Mouse (Mus musculus) limb, embryonic 11.5 days (tissue): ENCODE measurements at regions not wholly inside any gene's neighbourhood (a gene's known extent, or its start where the extent isn't known, plus 50 kb on each side); places are given as distances from the start of the nearest gene placed in this dataset.

Source experiments
- ATAC-seq: fragments of 200-750 bp; cut with Nextera tagmentation; 2 replicates; pipeline ENCODE4 v1.8.0; 2017; ENCODE audit warnings: low read depth; ENCODE audit not compliant: insufficient number of reproducible peaks, low FRiP score, low TSS enrichment
- DNase-seq: peaks from one replicate; pipeline ENCODE4 v3.0.0-alpha.2; 2015; ENCODE audit warnings: low spot score
- H3K27ac ChIP-seq: fragments of 300-500 bp; sonication (generic); replicated peaks from 2 replicates; pipeline ENCODE4 v1.5.1; 2014; ENCODE audit warnings: low read depth, mild to moderate bottlenecking, low read length
- H3K27me3 ChIP-seq: fragments of 300-500 bp; sonication (generic); 2 replicates; pipeline ENCODE4 v1.6.1; 2014; ENCODE audit warnings: mild to moderate bottlenecking, low read length, mixed read lengths; ENCODE audit not compliant: control insufficient read depth, insufficient read depth
- H3K36me3 ChIP-seq: fragments of 300-500 bp; sonication (generic); 2 replicates; pipeline ENCODE4 v1.6.1; 2014; ENCODE audit warnings: mild to moderate bottlenecking, low read length, moderate library complexity, mixed read lengths; ENCODE audit not compliant: control insufficient read depth, insufficient read depth
- H3K4me1 ChIP-seq: fragments of 300-500 bp; sonication (generic); 2 replicates; pipeline ENCODE4 v1.6.1; 2014; ENCODE audit warnings: low read length, mixed read lengths; ENCODE audit not compliant: control insufficient read depth, insufficient read depth
- H3K4me2 ChIP-seq: fragments of 300-500 bp; sonication (generic); 2 replicates; pipeline ENCODE4 v1.6.1; 2014; ENCODE audit warnings: low read depth, mild to moderate bottlenecking, moderate library complexity; ENCODE audit not compliant: severe bottlenecking
- H3K4me3 ChIP-seq: fragments of 300-500 bp; sonication (generic); 2 replicates; pipeline ENCODE4 v1.5.1; 2014; ENCODE audit warnings: low read depth, low read length
- H3K9ac ChIP-seq: fragments of 300-500 bp; sonication (generic); 2 replicates; pipeline ENCODE4 v1.6.1; 2014; ENCODE audit warnings: mild to moderate bottlenecking, low read length
- H3K9me3 ChIP-seq: fragments of 300-500 bp; sonication (generic); 2 replicates; pipeline ENCODE4 v1.6.1; 2016; ENCODE audit warnings: low read length; ENCODE audit not compliant: control insufficient read depth
- WGBS: fragments of 180-500 bp; shearing (Covaris S2); extraction: QIAGEN DNeasy Blood & Tissue Kit; methylation state at CpG from one replicate; pipeline ENCODE4 v1.1.7; 2014; 5-methylcytosine and 5-hydroxymethylcytosine counted together

DNA sequence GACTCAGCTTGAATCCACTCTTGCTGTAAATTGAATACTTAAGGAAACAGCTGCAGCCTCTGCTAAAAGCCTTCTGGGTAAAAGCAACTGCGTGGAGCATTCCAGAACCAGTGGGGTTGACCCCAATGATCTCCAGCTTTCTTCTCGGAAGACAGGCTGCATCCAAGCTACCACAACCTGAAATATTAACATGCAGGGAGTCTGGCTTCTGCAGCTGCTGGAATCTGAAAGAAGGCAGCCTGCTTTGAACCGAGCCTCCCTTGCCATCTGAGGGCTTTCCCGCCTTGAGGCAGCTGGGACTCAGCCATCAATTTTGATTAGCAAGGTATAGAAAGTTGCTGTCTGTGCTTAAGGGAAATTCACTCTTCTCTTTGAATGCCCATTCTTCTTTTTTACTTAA lies 261.6 kb upstream of the Adcy2 start:
- 77% methylated on average over 4 of the region's 4 CpGs for whole genome bisulfite sequencing
- ATAC-seq: no peak
- DNase-seq: no peak

DNA sequence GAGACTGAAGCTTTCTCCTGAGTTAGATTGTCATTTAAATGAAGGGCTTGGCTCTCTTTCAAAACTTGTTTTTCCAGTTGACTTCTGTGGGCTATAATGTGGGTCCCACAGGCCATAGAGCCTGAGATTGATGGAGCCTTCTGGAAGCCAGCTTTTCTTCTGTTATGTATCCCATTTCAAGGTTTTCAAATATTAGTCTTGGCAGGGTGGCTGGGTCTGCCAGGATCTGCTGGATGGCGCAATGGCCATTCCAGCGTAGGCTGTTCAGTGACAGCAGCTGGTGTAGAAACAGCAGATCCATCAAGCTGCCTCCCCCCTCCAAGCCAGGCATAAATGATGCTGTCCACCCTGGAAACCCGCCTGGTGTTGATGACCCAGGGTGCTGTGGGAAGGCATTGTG lies 264.4 kb upstream of the Adcy2 start:
- no peak for ATAC-seq

More for the DNA sequence above, 261.6 kb upstream of the Adcy2 start:
- Histone ChIP-seq H3K27ac (no peak overlapping the region), H3K9me3 (no peaks in the 10 kb centered on the region), H3K27me3 (no peaks in the 10 kb centered on the region), H3K36me3 (no peaks in the 10 kb centered on the region), H3K9ac (no peak overlapping the region), H3K4me2 (no peak overlapping the region), H3K4me3 (no peak overlapping the region), H3K4me1 (no peaks in the 10 kb centered on the region)

GRCm38 (mm10) chr13:69266071-69266470 lies 266.7 kb upstream of the Adcy2 start:
- H3K4me1 ChIP-seq: no peaks in the 10 kb centered on the region
- WGBS: 92% methylated on average over 1 of the region's 1 CpGs

More for the DNA sequence above, 264.4 kb upstream of the Adcy2 start:
- Histone ChIP-seq H3K4me1 (no peaks in the 10 kb centered on the region), H3K27ac (no peak overlapping the region), H3K9me3 (no peaks in the 10 kb centered on the region), H3K4me3 (no peak overlapping the region), H3K36me3 (no peaks in the 10 kb centered on the region), H3K27me3 (no peaks in the 10 kb centered on the region), H3K4me2 (no peak overlapping the region), H3K9ac (no peak overlapping the region)
- no peak for DNase-seq
- WGBS: 91% methylated on average over 3 of the region's 3 CpGs

DNA sequence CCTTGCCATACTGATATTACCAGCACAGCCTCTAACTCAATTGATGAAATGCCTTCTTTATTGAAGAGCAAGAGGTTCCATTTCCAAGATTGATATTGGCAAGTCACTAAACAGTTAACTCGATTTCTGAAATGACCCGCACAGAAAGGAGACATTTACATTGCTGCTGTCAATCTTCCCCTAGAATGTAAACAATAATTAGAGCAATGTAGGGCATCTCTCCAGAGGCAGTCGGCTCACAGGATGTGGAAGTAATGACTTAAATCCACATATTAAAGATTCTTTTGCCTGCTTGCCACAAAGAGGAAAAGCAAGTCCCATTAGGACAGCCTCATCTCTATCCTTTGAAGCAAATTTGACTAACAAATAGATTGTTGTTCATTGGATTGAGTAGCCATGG lies 261.0 kb upstream of the Nsun2 start:
- Histone ChIP-seq H3K4me1 (no peaks in the 10 kb centered on the region), H3K9me3 (no peaks in the 10 kb centered on the region), H3K4me3 (no peak overlapping the region), H3K9ac (no peak overlapping the region), H3K36me3 (no peaks in the 10 kb centered on the region), H3K4me2 (no peak overlapping the region), H3K27ac (no peak overlapping the region), H3K27me3 (no peaks in the 10 kb centered on the region)
- 65% methylated on average over 3 of the region's 3 CpGs for WGBS
- ATAC-seq (no peak), DNase-seq (no peak)

More at GRCm38 (mm10) chr13:69266071-69266470, 266.7 kb upstream of the Adcy2 start:
- Histone ChIP-seq H3K4me2 (no peak overlapping the region), H3K9me3 (no peaks in the 10 kb centered on the region), H3K27me3 (no peaks in the 10 kb centered on the region), H3K36me3 (no peaks in the 10 kb centered on the region), H3K9ac (no peak overlapping the region), H3K4me3 (no peak overlapping the region), H3K27ac (no peak overlapping the region)
- ATAC-seq (no peak), DNase-seq (no peak)

- DNase-seq: no peak
- Histone ChIP-seq H3K4me1 (no peaks in the 10 kb centered on the region), H3K27ac (no peak overlapping the region), H3K9ac (no peak overlapping the region), H3K27me3 (no peaks in the 10 kb centered on the region), H3K9me3 (no peaks in the 10 kb centered on the region), H3K4me2 (no peak overlapping the region), H3K36me3 (no peaks in the 10 kb centered on the region), H3K4me3 (no peak overlapping the region)
- ATAC-seq: no peak
- 82% methylated on average over 8 of the region's 8 CpGs for WGBS
Measured at GRCm38 (mm10) chr13:69279647-69280046, 253.9 kb upstream of the Nsun2 start.

- ATAC-seq: no peak
Measured at GRCm38 (mm10) chr13:69294483-69294882, 239.1 kb upstream of the Nsun2 start.

GRCm38 (mm10) chr13:69303316-69303715 lies 230.2 kb upstream of the Nsun2 start:
- no peaks in the 10 kb centered on the region for H3K36me3 ChIP-seq
- no peaks in the 10 kb centered on the region for H3K4me1 ChIP-seq
- no peak overlapping the region for H3K27ac ChIP-seq
- H3K27me3 ChIP-seq: no peaks in the 10 kb centered on the region
- no peak for ATAC-seq
- DNase-seq: no peak
- H3K9me3 ChIP-seq: no peaks in the 10 kb centered on the region
- no peak overlapping the region for H3K4me3 ChIP-seq
- 84% methylated on average over 2 of the region's 2 CpGs for WGBS
- H3K9ac ChIP-seq: no peak overlapping the region
- H3K4me2 ChIP-seq: no peak overlapping the region

More at GRCm38 (mm10) chr13:69294483-69294882, 239.1 kb upstream of the Nsun2 start:
- Histone ChIP-seq H3K9me3 (no peaks in the 10 kb centered on the region), H3K9ac (no peak overlapping the region), H3K4me2 (no peak overlapping the region), H3K27ac (no peak overlapping the region), H3K36me3 (no peaks in the 10 kb centered on the region), H3K27me3 (no peaks in the 10 kb centered on the region), H3K4me1 (no peaks in the 10 kb centered on the region), H3K4me3 (no peak overlapping the region)
- WGBS: 88% methylated on average over 1 of the region's 1 CpGs
- no peak for DNase-seq

DNA sequence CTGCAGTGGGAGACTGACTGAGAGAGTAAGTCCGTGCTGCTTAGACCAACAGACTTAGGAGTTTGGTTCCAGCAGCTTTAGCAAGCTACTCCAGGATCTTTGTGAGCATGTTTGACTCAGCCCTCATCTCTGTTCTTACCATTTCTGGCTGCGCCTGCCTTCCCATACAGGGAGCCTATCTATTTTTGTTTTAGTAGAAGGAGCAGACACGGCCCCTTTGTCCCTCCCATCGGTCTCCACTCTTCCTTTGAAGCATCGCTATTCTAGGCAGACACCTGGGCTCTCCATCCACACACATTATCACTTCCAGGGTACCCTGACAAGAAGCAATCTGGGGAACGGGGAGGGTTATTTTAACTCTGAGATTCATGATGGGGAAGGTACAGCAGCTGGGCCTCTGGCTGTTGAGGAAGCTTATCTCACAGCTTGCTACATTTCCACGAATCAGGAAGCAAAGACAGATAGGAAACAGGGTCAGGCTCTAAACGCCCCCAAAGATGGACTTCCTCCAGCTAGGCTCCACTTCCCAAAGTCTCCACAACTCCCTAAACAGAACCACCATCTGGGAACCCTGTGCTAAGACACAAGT lies 203.0 kb upstream of the Nsun2 start:
- H3K9ac ChIP-seq: no peak overlapping the region
- no peak overlapping the region for H3K4me3 ChIP-seq
- H3K4me2 ChIP-seq: no peak overlapping the region
- 77% methylated on average over 8 of the region's 8 CpGs for WGBS
- H3K9me3 ChIP-seq: no peaks in the 10 kb centered on the region
- no peaks in the 10 kb centered on the region for H3K4me1 ChIP-seq
- no peak for DNase-seq
- H3K36me3 ChIP-seq: no peaks in the 10 kb centered on the region
- no peak overlapping the region for H3K27ac ChIP-seq
- ATAC-seq: no peak
- no peaks in the 10 kb centered on the region for H3K27me3 ChIP-seq
